In genomic region chr7:105411874-105412632, GRCm38 (mm10) we compare ENCODE assay signal across 9 mouse cellular contexts. TPM values are rescaled to one million over a fixed set of nuclear protein-coding genes. Genes with fewer than 3 reads are reported as not detected.
DNase-seq lines count a peak whose midpoint lies in the region; ATAC-seq lines count a peak whose summit lies in the region.
"Not testable (repeated sequence)": the region's sequence is repeated elsewhere in the genome, so short reads cannot be mapped to it uniquely, and the experiment has no call there.
"Had no signal": no experiment of that assay in that cellular context is flagged by ENCODE, and none has a peak within 500 bp of the region (broad histone marks: within the 10 kb centered on the region; RNA-seq: fewer than 3 reads in every experiment).

No protein-coding gene starts in this region.

- WGBS in hindbrain, embryonic 12.5 days: 57% methylated on average over 8 of the region's 8 CpGs

- H3K9me3 ChIP-seq in hindbrain, embryonic 12.5 days (replicated peaks): not testable (repeated sequence)

- not testable (repeated sequence) for H3K4me1 ChIP-seq in hindbrain, embryonic 12.5 days

- H3K36me3 ChIP-seq in hindbrain, embryonic 12.5 days: not testable (repeated sequence)

- not testable (repeated sequence) for H3K4me3 ChIP-seq in hindbrain, embryonic 12.5 days

- DNase-seq in R1 (ENCODE audit: low read depth, low spot score): peak; percentile 66
- peak; percentile 89 to 94 for DNase-seq in cerebellum, postnatal 10 days
- DNase-seq in frontal cortex, postnatal 10 days (ENCODE audit: low spot score in 2 of 2): peak; percentile 54 to 72
- DNase-seq in layer of hippocampus, adult 9-10 months (ENCODE audit: low spot score): peak; percentile 78
- DNase-seq in lung, postnatal 14 days: peak; percentile 85
- DNase-seq in retina, postnatal 1 day: peak; percentile 74
- DNase-seq in urinary bladder, adult 18-20 months (ENCODE audit: low spot score in 2 of 2): peak; percentile 31 to 74

- not testable (repeated sequence) for H3K4me2 ChIP-seq in hindbrain, embryonic 12.5 days (replicated peaks)

- not testable (repeated sequence) for H3K9ac ChIP-seq in hindbrain, embryonic 12.5 days

- not testable (repeated sequence) for H3K27ac ChIP-seq in hindbrain, embryonic 12.5 days

- H3K27me3 ChIP-seq in hindbrain, embryonic 12.5 days: not testable (repeated sequence)

- peak; percentile 42; the same call in 1 of the 2 replicates for ATAC-seq in hindbrain, embryonic 12.5 days (ENCODE audit: low FRiP score)

RNA-seq across cellular contexts. Expression of gene Cnga4, which starts 7.7 kb away (rescaled TPM):
- 0.19 TPM in 1 of 2 replicates, not detected in the other for polyA plus RNA-seq in hindbrain, embryonic 12.5 days (2016; fragmentation: Nextera tagmentation; extraction: Ambion mirVana)
- polyA plus RNA-seq: heart, embryonic 13.5 days had no signal

RNA-seq across cellular contexts. Expression of gene Fam160a2, which starts 12.2 kb away (rescaled TPM):
- polyA plus RNA-seq in hindbrain, embryonic 12.5 days (2016; fragmentation: Nextera tagmentation; extraction: Ambion mirVana): 41.6 and 44.7 TPM in 2 replicates

RNA-seq across cellular contexts. Expression of gene Cckbr, which starts 13.5 kb away (rescaled TPM):
- polyA plus RNA-seq in hindbrain, embryonic 12.5 days (2016; fragmentation: Nextera tagmentation; extraction: Ambion mirVana): 0.46 and 0.92 TPM in 2 replicates

RNA-seq across cellular contexts. Expression of gene Gm5901, which starts 37.2 kb away (rescaled TPM):
- polyA plus RNA-seq in hindbrain, embryonic 12.5 days (2016; fragmentation: Nextera tagmentation; extraction: Ambion mirVana): not detected in 2 replicates
- polyA plus RNA-seq: heart, embryonic 13.5 days had no signal

RNA-seq across cellular contexts. Expression of gene Olfr692, which starts 44.0 kb away (rescaled TPM):
- not detected in 2 replicates for polyA plus RNA-seq in hindbrain, embryonic 12.5 days (2016; fragmentation: Nextera tagmentation; extraction: Ambion mirVana)
- polyA plus RNA-seq: heart, embryonic 13.5 days had no signal
